Mouse (Mus musculus): ENCODE results near the gene Fbxo21. TPM values are rescaled to one million over a fixed set of nuclear protein-coding genes. Genes with fewer than 3 reads are reported as not detected.

The Fbxo21 gene
- polyA plus RNA-seq, 1 experiment from 2014 or later: 89.0 TPM

GRCm38 (mm10) chr5:117997434-117997970, 21.0 kb downstream of the Fbxo21 start:
- Histone ChIP-seq H3K9me3 (no peaks in the 10 kb centered on the region), H3K27ac (no peak overlapping the region), H3K4me2 (no peak overlapping the region), H3K27me3 (no peaks in the 10 kb centered on the region), H3K36me3 (peaks cover 97% of the 10 kb centered on the region), H3K9ac (replicated peaks) (no peak overlapping the region), H3K4me1 (replicated peaks) (no peaks in the 10 kb centered on the region), H3K4me3 (replicated peaks) (no peak overlapping the region)
- no peak for ATAC-seq (ENCODE audit: insufficient number of reproducible peaks, insufficient read depth, low FRiP score, low TSS enrichment, low read depth)
- 88% methylated on average over 10 of the region's 10 CpGs for WGBS

GRCm38 (mm10) chr5:117999061-117999460, 22.5 kb downstream of the Fbxo21 start:
- ATAC-seq (ENCODE audit: insufficient number of reproducible peaks, insufficient read depth, low FRiP score, low TSS enrichment, low read depth): no peak
- Histone ChIP-seq H3K4me1 (replicated peaks) (no peaks in the 10 kb centered on the region), H3K4me3 (replicated peaks) (no peak overlapping the region), H3K36me3 (peaks cover 97% of the 10 kb centered on the region), H3K27ac (no peak overlapping the region), H3K9me3 (no peaks in the 10 kb centered on the region), H3K27me3 (no peaks in the 10 kb centered on the region), H3K4me2 (no peak overlapping the region), H3K9ac (replicated peaks) (no peak overlapping the region)
- WGBS: 92% methylated on average over 7 of the region's 7 CpGs

GRCm38 (mm10) chr5:117999584-117999983, 23.1 kb downstream of the Fbxo21 start:
- no peak overlapping the region for H3K9ac ChIP-seq (replicated peaks)
- H3K9me3 ChIP-seq: no peaks in the 10 kb centered on the region
- H3K4me3 ChIP-seq (replicated peaks): no peak overlapping the region
- no peaks in the 10 kb centered on the region for H3K4me1 ChIP-seq (replicated peaks)
- H3K27ac ChIP-seq: no peak overlapping the region
- H3K4me2 ChIP-seq: no peak overlapping the region
- no peak for ATAC-seq (ENCODE audit: insufficient number of reproducible peaks, insufficient read depth, low FRiP score, low TSS enrichment, low read depth)
- no peaks in the 10 kb centered on the region for H3K27me3 ChIP-seq
- H3K36me3 ChIP-seq: peaks cover 97% of the 10 kb centered on the region
- 90% methylated on average over 11 of the region's 11 CpGs for WGBS

- H3K36me3 ChIP-seq: peaks cover 98% of the 10 kb centered on the region
- no peak overlapping the region for H3K27ac ChIP-seq
- no peaks in the 10 kb centered on the region for H3K9me3 ChIP-seq
- H3K4me1 ChIP-seq (replicated peaks): no peaks in the 10 kb centered on the region
- WGBS: 42% methylated on average over 9 of the region's 9 CpGs
- no peak overlapping the region for H3K4me2 ChIP-seq
- no peak overlapping the region for H3K9ac ChIP-seq (replicated peaks)
- no peak; the same call in 1 of the 2 replicates for ATAC-seq (ENCODE audit: insufficient number of reproducible peaks, insufficient read depth, low FRiP score, low TSS enrichment, low read depth)
- H3K27me3 ChIP-seq: no peaks in the 10 kb centered on the region
- no peak overlapping the region for H3K4me3 ChIP-seq (replicated peaks)
Measured at GRCm38 (mm10) chr5:118002059-118002458, 25.5 kb downstream of the Fbxo21 start.

GRCm38 (mm10) chr5:118004619-118005018, 28.1 kb downstream of the Fbxo21 start:
- no peaks in the 10 kb centered on the region for H3K9me3 ChIP-seq
- no peak overlapping the region for H3K4me3 ChIP-seq (replicated peaks)
- no peak overlapping the region for H3K4me2 ChIP-seq
- H3K27ac ChIP-seq: no peak overlapping the region
- no peaks in the 10 kb centered on the region for H3K27me3 ChIP-seq
- no peak for ATAC-seq (ENCODE audit: insufficient number of reproducible peaks, insufficient read depth, low FRiP score, low TSS enrichment, low read depth)
- H3K4me1 ChIP-seq (replicated peaks): no peaks in the 10 kb centered on the region
- 82% methylated on average over 8 of the region's 8 CpGs for WGBS
- peaks cover 98% of the 10 kb centered on the region for H3K36me3 ChIP-seq
- no peak overlapping the region for H3K9ac ChIP-seq (replicated peaks)

GRCm38 (mm10) chr5:118005728-118006127, 29.2 kb downstream of the Fbxo21 start:
- Histone ChIP-seq H3K9ac (replicated peaks) (no peak overlapping the region), H3K36me3 (peaks cover 97% of the 10 kb centered on the region), H3K27ac (no peak overlapping the region; the same call in 1 of the 2 replicates), H3K9me3 (no peaks in the 10 kb centered on the region), H3K27me3 (no peaks in the 10 kb centered on the region), H3K4me2 (no peak overlapping the region), H3K4me1 (replicated peaks) (no peaks in the 10 kb centered on the region), H3K4me3 (replicated peaks) (no peak overlapping the region)
- 95% methylated on average over 1 of the region's 1 CpGs for WGBS
- ATAC-seq (ENCODE audit: insufficient number of reproducible peaks, insufficient read depth, low FRiP score, low TSS enrichment, low read depth): no peak

- H3K9me3 ChIP-seq: no peaks in the 10 kb centered on the region
- 94% methylated on average over 13 of the region's 13 CpGs for WGBS
- peaks cover 77% of the 10 kb centered on the region for H3K36me3 ChIP-seq
- no peak for ATAC-seq (ENCODE audit: insufficient number of reproducible peaks, insufficient read depth, low FRiP score, low TSS enrichment, low read depth)
- no peak overlapping the region for H3K9ac ChIP-seq (replicated peaks)
- H3K27ac ChIP-seq: no peak overlapping the region
- H3K4me3 ChIP-seq (replicated peaks): no peak overlapping the region
- H3K27me3 ChIP-seq: no peaks in the 10 kb centered on the region
- H3K4me2 ChIP-seq: no peak overlapping the region
- H3K4me1 ChIP-seq (replicated peaks): no peaks in the 10 kb centered on the region
Measured at GRCm38 (mm10) chr5:118008344-118008743, 31.8 kb downstream of the Fbxo21 start.

GRCm38 (mm10) chr5:118010872-118011271, 34.3 kb downstream of the Fbxo21 start:
- Histone ChIP-seq H3K27ac (no peak overlapping the region), H3K4me3 (replicated peaks) (no peak overlapping the region), H3K36me3 (peaks cover 52% of the 10 kb centered on the region), H3K9me3 (no peaks in the 10 kb centered on the region), H3K27me3 (no peaks in the 10 kb centered on the region), H3K9ac (replicated peaks) (no peak overlapping the region), H3K4me1 (replicated peaks) (peaks cover 12% of the 10 kb centered on the region), H3K4me2 (no peak overlapping the region)
- ATAC-seq (ENCODE audit: insufficient number of reproducible peaks, insufficient read depth, low FRiP score, low TSS enrichment, low read depth): no peak
- WGBS: 85% methylated on average over 7 of the region's 7 CpGs

- no peak overlapping the region for H3K4me2 ChIP-seq
Measured at GRCm38 (mm10) chr5:118011796-118012195, 35.3 kb downstream of the Fbxo21 start.

GRCm38 (mm10) chr5:118015028-118015427, 38.5 kb downstream of the Fbxo21 start:
- H3K27ac ChIP-seq: no peak overlapping the region
- no peak for ATAC-seq (ENCODE audit: insufficient number of reproducible peaks, insufficient read depth, low FRiP score, low TSS enrichment, low read depth)

More at GRCm38 (mm10) chr5:118011796-118012195, 35.3 kb downstream of the Fbxo21 start:
- Histone ChIP-seq H3K9ac (replicated peaks) (no peak overlapping the region), H3K9me3 (no peaks in the 10 kb centered on the region), H3K4me1 (replicated peaks) (peaks cover 12% of the 10 kb centered on the region), H3K36me3 (peaks cover 43% of the 10 kb centered on the region), H3K27me3 (no peaks in the 10 kb centered on the region), H3K27ac (no peak overlapping the region), H3K4me3 (replicated peaks) (no peak overlapping the region)
- 83% methylated on average over 7 of the region's 7 CpGs for WGBS
- no peak for ATAC-seq (ENCODE audit: insufficient number of reproducible peaks, insufficient read depth, low FRiP score, low TSS enrichment, low read depth)

GRCm38 (mm10) chr5:118015669-118016068, 39.1 kb downstream of the Fbxo21 start:
- Histone ChIP-seq H3K4me1 (replicated peaks) (peaks cover 12% of the 10 kb centered on the region), H3K9me3 (no peaks in the 10 kb centered on the region), H3K4me3 (replicated peaks) (no peak overlapping the region), H3K4me2 (no peak overlapping the region), H3K27ac (no peak overlapping the region), H3K9ac (replicated peaks) (no peak overlapping the region), H3K27me3 (peaks cover 4% of the 10 kb centered on the region; the same call in 1 of the 2 replicates), H3K36me3 (peaks cover 7% of the 10 kb centered on the region; the same call in 1 of the 2 replicates)
- WGBS: 83% methylated on average over 2 of the region's 2 CpGs
- ATAC-seq (ENCODE audit: insufficient number of reproducible peaks, insufficient read depth, low FRiP score, low TSS enrichment, low read depth): no peak

More at GRCm38 (mm10) chr5:118015028-118015427, 38.5 kb downstream of the Fbxo21 start:
- Histone ChIP-seq H3K4me2 (no peak overlapping the region), H3K4me1 (replicated peaks) (peaks cover 12% of the 10 kb centered on the region), H3K4me3 (replicated peaks) (no peak overlapping the region), H3K9me3 (no peaks in the 10 kb centered on the region), H3K36me3 (peaks cover 13% of the 10 kb centered on the region; the same call in 1 of the 2 replicates), H3K9ac (replicated peaks) (0 out of 2 replicates have a peak overlapping the region, but pooled peaks have one; percentile 13), H3K27me3 (peaks cover 4% of the 10 kb centered on the region; the same call in 1 of the 2 replicates)
- WGBS: 25% methylated on average over 12 of the region's 12 CpGs

- ATAC-seq (ENCODE audit: insufficient number of reproducible peaks, insufficient read depth, low FRiP score, low TSS enrichment, low read depth): no peak
- Histone ChIP-seq H3K36me3 (no peaks in the 10 kb centered on the region), H3K27me3 (peaks cover 4% of the 10 kb centered on the region; the same call in 1 of the 2 replicates)
Measured at GRCm38 (mm10) chr5:118017527-118017926, 41.0 kb downstream of the Fbxo21 start.

More at GRCm38 (mm10) chr5:118017527-118017926, 41.0 kb downstream of the Fbxo21 start:
- WGBS: 58% methylated on average over 5 of the region's 5 CpGs
- H3K4me1 ChIP-seq (replicated peaks): peaks cover 12% of the 10 kb centered on the region
- no peak overlapping the region for H3K27ac ChIP-seq
- H3K9ac ChIP-seq (replicated peaks): no peak overlapping the region
- H3K4me2 ChIP-seq: no peak overlapping the region
- H3K9me3 ChIP-seq: no peaks in the 10 kb centered on the region
- no peak overlapping the region for H3K4me3 ChIP-seq (replicated peaks)
